Mouse (Mus musculus) myocyte (in vitro differentiated cells): ENCODE data around the gene Hdac6. TPM values are rescaled to one million over a fixed set of nuclear protein-coding genes. Genes with fewer than 3 reads are reported as not detected.

Experiments used
- H3K27me3 ChIP-seq: one replicate; pipeline ENCODE4 v1.6.1; 2011; ENCODE audit not compliant: control insufficient read depth, insufficient read depth, insufficient read length
- H3K36me3 ChIP-seq: one replicate; pipeline ENCODE4 v1.6.1; 2011; ENCODE audit not compliant: control insufficient read depth, insufficient read depth
- H3K4me2 ChIP-seq: one replicate; pipeline ENCODE4 v1.6.1; 2011; ENCODE audit warnings: low read depth, control low read depth
- H3K4me3 ChIP-seq: one replicate; pipeline ENCODE4 v1.5.1; 2011; ENCODE audit warnings: mild to moderate bottlenecking, control low read depth, moderate library complexity
- H3K79me2 ChIP-seq: one replicate; pipeline ENCODE4 v1.6.1; 2011; ENCODE audit not compliant: control insufficient read depth, insufficient read depth
- H3ac ChIP-seq: one replicate; pipeline ENCODE4 v1.6.1; 2011; ENCODE audit not compliant: control insufficient read depth, insufficient read length
- CEBPB ChIP-seq: IDR thresholded peaks from 2 replicates; pipeline ENCODE4 v1.6.1; 2011; ENCODE audit warnings: mild to moderate bottlenecking, moderate library complexity; ENCODE audit not compliant: poor library complexity, insufficient read depth, severe bottlenecking
- E2F4 ChIP-seq: IDR thresholded peaks from one replicate; pipeline ENCODE4 v1.6.1; 2011; ENCODE audit warnings: mild to moderate bottlenecking, control low read depth, moderate library complexity; ENCODE audit not compliant: insufficient read depth
- MAX ChIP-seq: IDR thresholded peaks from one replicate; pipeline ENCODE4 v1.6.1; 2011; ENCODE audit warnings: low read depth, mild to moderate bottlenecking, control low read depth
- MYOD1 ChIP-seq, 3 experiments: IDR thresholded peaks; one replicate each; pipeline ENCODE4 v1.6.1; 2011; ENCODE audit warnings: control low read depth in 2 of 3, low read depth in 2 of 3, mild to moderate bottlenecking in 2 of 3, moderate library complexity in 1 of 3; ENCODE audit not compliant: insufficient read length in 2 of 3, control insufficient read depth in 1 of 3
- MYOG ChIP-seq, 3 experiments: IDR thresholded peaks; one replicate each; pipeline ENCODE4 v1.6.1; 2011; ENCODE audit warnings: control low read depth in 2 of 3, low read depth in 2 of 3, mild to moderate bottlenecking in 2 of 3; ENCODE audit not compliant: insufficient read length in 2 of 3, control insufficient read depth in 1 of 3, insufficient read depth in 1 of 3
- POLR2A ChIP-seq: IDR thresholded peaks from one replicate; pipeline ENCODE4 v1.6.1; 2011; ENCODE audit warnings: low read depth, mild to moderate bottlenecking, control low read depth, moderate library complexity; ENCODE audit not compliant: insufficient read length
- POLR2AphosphoS2 ChIP-seq: IDR thresholded peaks from one replicate; pipeline ENCODE4 v1.6.1; 2011; ENCODE audit warnings: low read depth, control low read depth; ENCODE audit not compliant: insufficient read length
- REST ChIP-seq: IDR thresholded peaks from one replicate; pipeline ENCODE4 v1.6.1; 2011; ENCODE audit warnings: mild to moderate bottlenecking, control low read depth, moderate library complexity; ENCODE audit not compliant: insufficient read depth, insufficient read length
- SRF ChIP-seq: IDR thresholded peaks from one replicate; pipeline ENCODE4 v1.6.1; 2011; ENCODE audit warnings: low read depth; ENCODE audit not compliant: control insufficient read depth, insufficient read length
- TCF12 ChIP-seq: IDR thresholded peaks from one replicate; pipeline ENCODE4 v1.6.1; 2011; ENCODE audit warnings: mild to moderate bottlenecking, control low read depth; ENCODE audit not compliant: poor library complexity, insufficient read depth, severe bottlenecking
- TCF3 ChIP-seq: IDR thresholded peaks from one replicate; pipeline ENCODE4 v1.6.1; 2011; ENCODE audit warnings: low read depth, control low read depth; ENCODE audit not compliant: insufficient read length
- USF1 ChIP-seq: IDR thresholded peaks from one replicate; pipeline ENCODE4 v1.6.1; 2011; ENCODE audit warnings: low read depth, mild to moderate bottlenecking, control low read depth, moderate library complexity
- polyA plus RNA-seq: library from polyadenylated mRNA; unstranded; fragments of >200 nt; fragmentation: generic; extraction: Trizol; gene quantifications from one replicate; pipeline ENCODE4 v1.2.1, GENCODE M21; 2012; ENCODE audit warnings: missing spikeins

Gene Hdac6
- polyA plus RNA-seq, 1 experiment = 11.5 TPM

- Histone ChIP-seq H3K27me3 (no peaks in the 10 kb centered on the region), H3K36me3 (no peaks in the 10 kb centered on the region), H3K4me2 (no peak within 1 kb of the TSS), H3K79me2 (no peaks in the 10 kb centered on the region), H3K4me3 (no peak within 1 kb of the TSS), H3ac (no peak within 1 kb of the TSS)
- TF ChIP-seq MYOG (IDR thresholded peaks at IDR 0.05; ENCODE audit: control insufficient read depth in 1 of 3, insufficient read depth in 1 of 3, insufficient read length in 2 of 3, low read depth in 2 of 3) (no peak), CEBPB (no peak), TCF12 (no peak), E2F4 (no peak), USF1 (no peak), MAX (no peak), SRF (no peak), POLR2A (no peak)
These were observed 30.2 kb upstream of the Hdac6 start, which contains the start of gene Gata1 for GRCm38 (mm10) chrX:7977892-7978291. Gene Gata1, minus strand, starts transcription at chrX:7978071.

- TF ChIP-seq TCF3 (no peak), USF1 (no peak), MAX (no peak), TCF12 (no peak), REST (no peak), POLR2A (no peak), CEBPB (no peak), MYOD1 (IDR thresholded peaks at IDR 0.05; ENCODE audit: control insufficient read depth in 1 of 3, insufficient read length in 2 of 3, low read depth in 2 of 3) (no peak), POLR2AphosphoS2 (no peak), E2F4 (no peak), MYOG (IDR thresholded peaks at IDR 0.05; ENCODE audit: control insufficient read depth in 1 of 3, insufficient read depth in 1 of 3, insufficient read length in 2 of 3, low read depth in 2 of 3) (no peak), SRF (no peak)
- Histone ChIP-seq H3K79me2 (no peaks in the 10 kb centered on the region), H3K27me3 (no peaks in the 10 kb centered on the region), H3K36me3 (no peaks in the 10 kb centered on the region), H3K4me2 (no peak overlapping the region), H3K4me3 (no peak overlapping the region), H3ac (no peak overlapping the region)
These were observed 23.6 kb upstream of the Hdac6 start for GRCm38 (mm10) chrX:7971292-7971691.

GRCm38 (mm10) chrX:7968899-7969298, 21.2 kb upstream of the Hdac6 start:
- Histone ChIP-seq H3K79me2 (no peaks in the 10 kb centered on the region), H3ac (no peak overlapping the region), H3K36me3 (no peaks in the 10 kb centered on the region), H3K27me3 (no peaks in the 10 kb centered on the region), H3K4me2 (no peak overlapping the region), H3K4me3 (no peak overlapping the region)
- TF ChIP-seq POLR2AphosphoS2 (no peak), USF1 (no peak), MYOD1 (IDR thresholded peaks at IDR 0.05; ENCODE audit: control insufficient read depth in 1 of 3, insufficient read length in 2 of 3, low read depth in 2 of 3) (no peak), E2F4 (no peak), SRF (no peak), REST (no peak), CEBPB (no peak), TCF3 (no peak), TCF12 (no peak), MYOG (IDR thresholded peaks at IDR 0.05; ENCODE audit: control insufficient read depth in 1 of 3, insufficient read depth in 1 of 3, insufficient read length in 2 of 3, low read depth in 2 of 3) (no peak)

GRCm38 (mm10) chrX:7968226-7968625, 20.5 kb upstream of the Hdac6 start:
- H3K4me3 ChIP-seq = no peak overlapping the region
- H3K27me3 ChIP-seq = no peaks in the 10 kb centered on the region
- no peak overlapping the region for H3K4me2 ChIP-seq
- no peak for TF ChIP-seq REST
- TF ChIP-seq USF1 = no peak
- no peak for TF ChIP-seq TCF3
- no peak for TF ChIP-seq CEBPB
- TF ChIP-seq E2F4 = no peak
- no peak for TF ChIP-seq MYOD1 (IDR thresholded peaks at IDR 0.05; ENCODE audit: control insufficient read depth in 1 of 3, insufficient read length in 2 of 3, low read depth in 2 of 3)
- TF ChIP-seq POLR2AphosphoS2 = no peak
- TF ChIP-seq TCF12 = no peak
- no peak for TF ChIP-seq MAX
- no peak for TF ChIP-seq SRF
- TF ChIP-seq POLR2A = no peak
- no peak for TF ChIP-seq MYOG (IDR thresholded peaks at IDR 0.05; ENCODE audit: control insufficient read depth in 1 of 3, insufficient read depth in 1 of 3, insufficient read length in 2 of 3, low read depth in 2 of 3)
- H3ac ChIP-seq = no peak overlapping the region
- no peaks in the 10 kb centered on the region for H3K36me3 ChIP-seq
- no peaks in the 10 kb centered on the region for H3K79me2 ChIP-seq

GRCm38 (mm10) chrX:7967596-7968201, 20.0 kb upstream of the Hdac6 start:
- H3K27me3 ChIP-seq = no peaks in the 10 kb centered on the region
- H3K4me3 ChIP-seq = no peak overlapping the region
- TF ChIP-seq CEBPB (no peak), USF1 (no peak), E2F4 (no peak), SRF (no peak), REST (no peak), POLR2AphosphoS2 (no peak), MAX (no peak), TCF3 (no peak)
- no peak overlapping the region for H3ac ChIP-seq
- H3K36me3 ChIP-seq = no peaks in the 10 kb centered on the region
- no peaks in the 10 kb centered on the region for H3K79me2 ChIP-seq
- no peak overlapping the region for H3K4me2 ChIP-seq
